Mouse (Mus musculus) kidney, postnatal 0 days (tissue): ENCODE measurements around the gene Asic2. TPM values are rescaled to one million over a fixed set of nuclear protein-coding genes. Genes with fewer than 3 reads are reported as not detected.

Source experiments
- ATAC-seq: fragments of 200-750 bp; cut with Nextera tagmentation; replicated peaks from 2 replicates; pipeline ENCODE4 v1.8.0; 2017; ENCODE audit warnings: low read depth, moderate number of reproducible peaks, moderate TSS enrichment, moderate library complexity; ENCODE audit not compliant: low FRiP score
- DNase-seq: peaks from one replicate; pipeline ENCODE4 v3.0.0-alpha.2; 2016; ENCODE audit warnings: low spot score
- H3K27ac ChIP-seq: fragments of 300-500 bp; sonication (generic); 2 replicates; pipeline ENCODE4 v1.5.1; 2014; ENCODE audit warnings: mild to moderate bottlenecking
- H3K27me3 ChIP-seq: fragments of 300-500 bp; sonication (generic); 2 replicates; pipeline ENCODE4 v1.6.1; 2014; ENCODE audit warnings: low read length, mixed read lengths; ENCODE audit not compliant: insufficient read depth
- H3K36me3 ChIP-seq: fragments of 300-500 bp; sonication (generic); 2 replicates; pipeline ENCODE4 v1.6.1; 2014; ENCODE audit warnings: low read length, mixed read lengths; ENCODE audit not compliant: insufficient read depth
- H3K4me1 ChIP-seq: fragments of 300-500 bp; sonication (generic); replicated peaks from 2 replicates; pipeline ENCODE4 v1.6.1; 2014; ENCODE audit warnings: antibody characterized with exemption, low read length, mixed read lengths; ENCODE audit not compliant: insufficient read depth
- H3K4me2 ChIP-seq: fragments of 300-500 bp; sonication (generic); 2 replicates; pipeline ENCODE4 v1.6.1; 2014; ENCODE audit warnings: mild to moderate bottlenecking, low read length, moderate library complexity, mixed read lengths
- H3K4me3 ChIP-seq: fragments of 300-500 bp; sonication (generic); replicated peaks from 2 replicates; pipeline ENCODE4 v1.5.1; 2014; ENCODE audit warnings: low read depth, low read length
- H3K9ac ChIP-seq: fragments of 300-500 bp; sonication (generic); 2 replicates; pipeline ENCODE4 v1.6.1; 2014; ENCODE audit warnings: low read depth, low read length
- H3K9me3 ChIP-seq: fragments of 300-500 bp; sonication (generic); replicated peaks from 2 replicates; pipeline ENCODE4 v1.6.1; 2016; ENCODE audit warnings: low read length, inconsistent platforms, mixed read lengths
- CTCF ChIP-seq: IDR thresholded peaks from 2 replicates; pipeline ENCODE4 v1.5.1; 2016; ENCODE audit warnings: antibody characterized with exemption, low read depth, mild to moderate bottlenecking, moderate library complexity
- WGBS: fragments of 180-500 bp; shearing (Covaris S2); extraction: QIAGEN DNeasy Blood & Tissue Kit; methylation state at CpG from one replicate; pipeline ENCODE4 v1.1.7; 2014; 5-methylcytosine and 5-hydroxymethylcytosine counted together
- polyA plus RNA-seq: library from polyadenylated mRNA; unstranded; fragments of >200 nt; fragmentation: Nextera tagmentation; extraction: Ambion mirVana; gene quantifications from 2 replicates; pipeline ENCODE4 v1.2.1, GENCODE M21; 2015

Asic2 gene
- polyA plus RNA-seq, 1 experiment from 2014 or later = 2.6 TPM

DNA sequence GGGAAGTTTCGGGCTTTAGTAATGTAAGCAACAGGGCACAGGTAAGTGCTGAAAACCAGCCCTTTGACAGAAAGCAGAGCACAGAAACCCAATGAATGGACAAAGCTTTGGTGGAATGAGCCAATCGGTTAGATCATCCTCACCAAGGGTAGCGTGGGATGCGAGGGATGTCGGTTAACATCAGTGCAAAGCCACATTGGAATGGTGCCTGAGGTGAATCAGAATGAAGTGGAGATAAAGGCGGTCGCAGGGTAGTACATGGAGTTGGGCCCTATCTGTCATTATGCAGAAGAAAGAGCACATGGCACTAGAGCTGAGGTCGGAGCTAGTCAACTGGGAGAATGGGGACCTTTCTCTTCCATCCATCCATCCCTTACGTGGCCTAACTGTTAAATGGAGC is 383.8 kb downstream of the Asic2 start:
- ATAC-seq = no peak
- Histone ChIP-seq H3K9ac (no peak overlapping the region), H3K27me3 (no peaks in the 10 kb centered on the region), H3K27ac (no peak overlapping the region), H3K4me2 (no peak overlapping the region), H3K4me3 (no peak overlapping the region), H3K4me1 (no peaks in the 10 kb centered on the region), H3K9me3 (no peaks in the 10 kb centered on the region), H3K36me3 (no peaks in the 10 kb centered on the region)
- no peak for DNase-seq
- WGBS = 92% methylated on average over 9 of the region's 9 CpGs
- TF ChIP-seq CTCF = no peak

DNA sequence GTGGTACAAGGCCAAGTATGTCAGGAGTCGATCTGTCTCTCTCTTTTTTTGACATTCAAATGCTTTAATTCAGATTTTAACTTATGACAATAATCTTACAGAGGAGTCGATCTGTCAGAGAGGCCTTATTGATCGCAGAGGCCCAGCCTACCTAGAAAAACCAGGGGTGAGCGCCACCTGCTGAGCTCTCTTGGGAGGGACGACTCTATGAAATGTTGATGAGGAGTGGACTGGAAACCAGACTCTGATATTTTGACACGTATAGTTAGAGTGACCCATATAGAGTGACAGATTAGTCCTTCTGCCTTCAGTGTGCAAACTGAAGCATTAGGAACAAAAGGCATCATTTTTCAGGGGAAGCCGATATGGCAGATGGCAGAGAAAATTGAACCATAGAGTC is 385.1 kb downstream of the Asic2 start:
- peak; percentile 37; the same call in 1 of the 2 replicates for TF ChIP-seq CTCF
- no peak overlapping the region for H3K9ac ChIP-seq
- ATAC-seq = no peak
- H3K4me3 ChIP-seq = no peak overlapping the region
- no peaks in the 10 kb centered on the region for H3K4me1 ChIP-seq
- no peaks in the 10 kb centered on the region for H3K36me3 ChIP-seq
- no peak overlapping the region for H3K4me2 ChIP-seq
- no peaks in the 10 kb centered on the region for H3K9me3 ChIP-seq
- no peak overlapping the region for H3K27ac ChIP-seq
- no peaks in the 10 kb centered on the region for H3K27me3 ChIP-seq
- DNase-seq = no peak
- 75% methylated on average over 7 of the region's 7 CpGs for WGBS

DNA sequence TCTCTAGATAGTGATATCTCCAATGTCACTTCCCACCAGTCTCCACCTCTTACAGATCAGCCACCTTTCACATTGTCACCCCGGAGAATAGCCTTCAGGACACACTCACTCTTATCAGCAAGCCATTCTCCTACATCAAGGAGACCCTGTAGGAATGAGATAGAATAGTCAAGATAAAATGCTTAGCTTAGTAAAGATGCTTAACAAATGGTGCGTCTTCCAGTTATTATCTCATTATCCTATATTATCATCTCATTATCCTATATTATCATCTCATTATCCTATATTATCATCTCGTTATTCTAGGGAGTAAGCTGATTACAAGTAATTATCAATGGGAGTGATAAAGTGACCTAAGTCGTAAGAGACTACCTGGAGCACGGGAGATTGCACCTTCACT is 386.1 kb downstream of the Asic2 start:
- no peaks in the 10 kb centered on the region for H3K27me3 ChIP-seq
- no peak for DNase-seq
- H3K4me2 ChIP-seq = no peak overlapping the region
- H3K4me1 ChIP-seq = no peaks in the 10 kb centered on the region
- H3K4me3 ChIP-seq = no peak overlapping the region
- no peaks in the 10 kb centered on the region for H3K36me3 ChIP-seq
- no peak overlapping the region for H3K9ac ChIP-seq
- no peak for ATAC-seq
- no peak overlapping the region for H3K27ac ChIP-seq
- WGBS = 83% methylated on average over 5 of the region's 5 CpGs
- no peak for TF ChIP-seq CTCF
- no peaks in the 10 kb centered on the region for H3K9me3 ChIP-seq

DNA sequence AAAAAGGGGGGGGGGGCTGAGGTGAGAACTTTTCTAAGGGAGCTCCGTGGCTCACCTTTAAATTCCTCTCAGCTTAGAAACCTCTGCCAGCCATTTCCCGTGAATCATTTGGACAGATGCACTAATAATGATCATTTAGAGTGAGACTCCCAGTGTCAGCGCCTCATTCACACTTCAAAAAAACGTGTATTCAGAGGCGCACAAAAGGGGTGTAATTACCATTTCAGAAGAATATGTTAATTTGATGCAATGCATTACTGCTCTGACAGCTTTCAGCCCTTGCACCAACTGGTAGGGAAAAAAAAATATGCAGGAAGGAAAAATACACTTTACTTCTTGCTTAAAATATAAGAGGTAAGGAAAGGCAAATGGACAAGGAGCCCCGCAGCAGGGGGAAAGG is 388.5 kb downstream of the Asic2 start:
- H3K4me1 ChIP-seq = no peaks in the 10 kb centered on the region
- 18% methylated on average over 6 of the region's 6 CpGs for WGBS
- H3K9me3 ChIP-seq = no peaks in the 10 kb centered on the region

DNA sequence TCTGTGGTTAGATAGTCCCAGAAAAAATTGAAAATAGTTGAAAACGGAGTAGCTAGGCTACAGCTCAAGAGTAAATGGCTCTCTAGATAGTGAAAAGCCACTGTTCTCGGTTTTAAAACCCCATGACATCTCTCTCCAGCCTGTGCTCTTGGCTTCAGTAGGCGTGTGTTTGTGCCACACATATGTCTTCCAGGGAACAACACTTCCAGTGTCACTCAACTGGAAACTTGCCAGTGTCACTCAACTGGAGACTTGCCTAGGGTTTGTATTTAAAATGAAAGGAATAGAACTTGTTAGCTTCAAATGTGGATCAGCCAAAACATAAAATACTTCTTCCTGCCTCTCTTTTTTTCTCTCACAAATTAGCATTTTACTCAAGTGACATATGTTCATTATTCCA is 397.9 kb downstream of the Asic2 start:
- DNase-seq = no peak
- Histone ChIP-seq H3K4me1 (no peaks in the 10 kb centered on the region), H3K27me3 (no peaks in the 10 kb centered on the region), H3K9me3 (no peaks in the 10 kb centered on the region), H3K4me2 (no peak overlapping the region), H3K4me3 (no peak overlapping the region), H3K27ac (no peak overlapping the region), H3K9ac (no peak overlapping the region), H3K36me3 (no peaks in the 10 kb centered on the region)
- no peak for ATAC-seq
- no peak for TF ChIP-seq CTCF
- 72% methylated on average over 3 of the region's 3 CpGs for WGBS

More for the DNA sequence above, 388.5 kb downstream of the Asic2 start:
- no peak for TF ChIP-seq CTCF
- no peaks in the 10 kb centered on the region for H3K36me3 ChIP-seq
- no peak for DNase-seq
- H3K9ac ChIP-seq = no peak overlapping the region
- no peak overlapping the region for H3K4me3 ChIP-seq
- H3K27me3 ChIP-seq = no peaks in the 10 kb centered on the region
- no peak overlapping the region for H3K27ac ChIP-seq
- ATAC-seq = no peak
- H3K4me2 ChIP-seq = no peak overlapping the region

DNA sequence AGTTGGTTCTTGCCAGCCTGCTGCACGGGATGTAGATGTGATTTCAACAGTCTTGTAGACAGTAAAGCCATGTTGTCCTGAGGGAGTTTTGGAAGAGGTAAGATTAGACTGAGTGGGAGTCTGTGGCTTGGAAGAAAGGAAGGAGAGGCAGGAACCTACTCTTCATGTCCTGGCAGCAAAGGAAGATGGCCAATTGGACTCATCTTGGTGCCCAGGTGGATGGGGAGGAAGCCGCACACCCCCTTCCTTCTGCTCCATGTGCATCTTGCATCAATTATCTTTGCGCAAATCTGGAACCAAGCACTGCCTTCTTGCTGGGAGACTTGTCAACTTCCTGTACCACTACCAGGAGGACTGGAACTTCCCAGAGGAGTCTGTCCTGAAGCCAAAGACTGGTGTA is 403.4 kb downstream of the Asic2 start:
- DNase-seq (no peak), ATAC-seq (no peak)
- H3K27me3 ChIP-seq = no peaks in the 10 kb centered on the region
- no peaks in the 10 kb centered on the region for H3K36me3 ChIP-seq
- WGBS = 84% methylated on average over 3 of the region's 3 CpGs
- no peak overlapping the region for H3K9ac ChIP-seq
- no peak overlapping the region for H3K27ac ChIP-seq
- H3K9me3 ChIP-seq = no peaks in the 10 kb centered on the region
- no peaks in the 10 kb centered on the region for H3K4me1 ChIP-seq
- TF ChIP-seq CTCF = no peak
- no peak overlapping the region for H3K4me2 ChIP-seq
- no peak overlapping the region for H3K4me3 ChIP-seq

DNA sequence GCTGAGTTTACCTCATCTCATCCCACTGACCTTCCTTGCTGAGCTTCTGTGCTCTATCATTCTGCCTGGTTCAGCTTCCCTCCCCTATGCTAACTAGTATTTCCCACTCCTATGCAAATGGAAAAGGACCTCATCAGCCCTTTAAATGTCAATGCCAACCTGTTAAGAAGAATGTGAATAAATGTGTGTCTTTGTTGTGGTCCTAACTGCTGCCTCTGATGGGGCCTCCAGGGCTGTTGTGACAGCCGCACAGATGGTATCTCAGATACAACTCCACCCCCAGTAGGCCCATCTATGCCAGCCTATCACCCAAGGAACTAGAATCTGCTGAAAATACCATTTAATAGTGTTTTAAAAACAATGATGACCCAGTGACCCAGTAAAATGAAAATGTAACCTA is 407.9 kb downstream of the Asic2 start:
- no peaks in the 10 kb centered on the region for H3K9me3 ChIP-seq
- no peaks in the 10 kb centered on the region for H3K36me3 ChIP-seq
- TF ChIP-seq CTCF = no peak
- H3K4me3 ChIP-seq = no peak overlapping the region
- H3K27ac ChIP-seq = no peak overlapping the region
- H3K4me1 ChIP-seq = no peaks in the 10 kb centered on the region
- 86% methylated on average over 1 of the region's 1 CpGs for WGBS
- ATAC-seq (no peak), DNase-seq (no peak)
- H3K4me2 ChIP-seq = no peak overlapping the region
- no peak overlapping the region for H3K9ac ChIP-seq
- H3K27me3 ChIP-seq = no peaks in the 10 kb centered on the region
